Mouse (Mus musculus): ENCODE data around the gene Dgkd.

GRCm38 (mm10) chr1:87913356-87913755 lies 60.3 kb downstream of the Dgkd start:
- no peak for TF ChIP-seq POLR2A (IDR thresholded peaks at IDR 0.05; ENCODE audit: low read depth, low read length)
- TF ChIP-seq CTCF (conservative IDR thresholded peaks at IDR 0.05; ENCODE audit: insufficient read depth, insufficient read length, low read depth, low read length): no peak
